Mouse (Mus musculus) ES-E14 (cell line): ENCODE data around the gene Il1rapl1. TPM values are rescaled to one million over a fixed set of nuclear protein-coding genes. Genes with fewer than 3 reads are reported as not detected.

Source experiments
- DNase-seq: peaks from one replicate; pipeline ENCODE4 v3.0.0-alpha.2; 2013; ENCODE audit warnings: low read depth, low spot score
- H3K27ac ChIP-seq: 2 replicates; pipeline ENCODE4 v1.5.1; 2012; ENCODE audit warnings: low read depth, mild to moderate bottlenecking, low read length, moderate library complexity, mixed read lengths; ENCODE audit not compliant: poor library complexity, insufficient read depth, severe bottlenecking
- H3K36me3 ChIP-seq: 2 replicates; pipeline ENCODE4 v1.6.1; 2012; ENCODE audit warnings: mild to moderate bottlenecking, low read length, moderate library complexity, mixed read lengths; ENCODE audit not compliant: control insufficient read depth, poor library complexity, insufficient read depth, severe bottlenecking
- H3K4me1 ChIP-seq, 2 experiments: fragments of 150-350 bp in 1 of 2; sonication (generic) in 1 of 2; 2 replicates each; pipeline ENCODE4 v1.6.1; 2012; ENCODE audit warnings: low read length in 2 of 2, mild to moderate bottlenecking in 1 of 2, mixed read lengths in 1 of 2; ENCODE audit not compliant: control insufficient read depth in 2 of 2, insufficient read depth in 2 of 2, poor library complexity in 1 of 2
- H3K4me3 ChIP-seq, 2 experiments: fragments of 150-350 bp in 1 of 2; sonication (generic) in 1 of 2; 2 replicates each; pipeline ENCODE4 v1.5.1; 2012; ENCODE audit warnings: low read length in 2 of 2, low read depth in 1 of 2, mild to moderate bottlenecking in 1 of 2, mixed read lengths in 1 of 2; ENCODE audit not compliant: insufficient read depth in 1 of 2, poor library complexity in 1 of 2, severe bottlenecking in 1 of 2
- H3K9ac ChIP-seq: 2 replicates; pipeline ENCODE4 v1.6.1; 2012; ENCODE audit warnings: low read depth, mild to moderate bottlenecking, low read length, mixed read lengths; ENCODE audit not compliant: poor library complexity, insufficient read depth, severe bottlenecking
- H3K9me3 ChIP-seq: fragments of 150-350 bp; sonication (generic); 2 replicates; pipeline ENCODE4 v1.6.1; 2012; ENCODE audit warnings: low read depth, mild to moderate bottlenecking, low read length; ENCODE audit not compliant: control insufficient read depth, insufficient read depth
- CHD2 ChIP-seq: IDR thresholded peaks from 2 replicates; pipeline ENCODE4 v1.6.1; 2014; ENCODE audit warnings: mild to moderate bottlenecking, low read depth, low read length, inconsistent platforms
- HCFC1 ChIP-seq: IDR thresholded peaks from 2 replicates; pipeline ENCODE4 v1.6.1; 2012; ENCODE audit warnings: low read length, inconsistent platforms, borderline replicate concordance; ENCODE audit not compliant: insufficient read depth
- MAFK ChIP-seq: IDR thresholded peaks from 2 replicates; pipeline ENCODE4 v1.6.1; 2014; ENCODE audit warnings: mild to moderate bottlenecking, low read depth, low read length, inconsistent platforms; ENCODE audit not compliant: insufficient read depth
- ZC3H11A ChIP-seq: IDR thresholded peaks from 2 replicates; pipeline ENCODE4 v1.6.1; 2012; ENCODE audit warnings: low read depth, mild to moderate bottlenecking, inconsistent platforms, low read length, borderline replicate concordance
- ZNF384 ChIP-seq: IDR thresholded peaks from 2 replicates; pipeline ENCODE4 v1.6.1; 2012; ENCODE audit warnings: low read depth, low read length, inconsistent platforms
- in situ Hi-C, 2 experiments: fragments of 600-800 bp; cut with MboI; formaldehyde crosslinking; loops; one replicate each; pipeline ENCODE4 v1.15.1; 2025; ENCODE audit warnings: low sequenced_read_pairs in 2 of 2, inconsistent platforms in 1 of 2; ENCODE audit not compliant: unreplicated experiment in 2 of 2
- total RNA-seq: library from RNA; depleted of rRNA; stranded (reverse); fragments of 300-350 nt; gene quantifications from 2 replicates; pipeline ENCODE4 v1.2.3, GENCODE M21; 2012

Gene Il1rapl1
- total RNA-seq, 1 experiment, result not detected

DNA sequence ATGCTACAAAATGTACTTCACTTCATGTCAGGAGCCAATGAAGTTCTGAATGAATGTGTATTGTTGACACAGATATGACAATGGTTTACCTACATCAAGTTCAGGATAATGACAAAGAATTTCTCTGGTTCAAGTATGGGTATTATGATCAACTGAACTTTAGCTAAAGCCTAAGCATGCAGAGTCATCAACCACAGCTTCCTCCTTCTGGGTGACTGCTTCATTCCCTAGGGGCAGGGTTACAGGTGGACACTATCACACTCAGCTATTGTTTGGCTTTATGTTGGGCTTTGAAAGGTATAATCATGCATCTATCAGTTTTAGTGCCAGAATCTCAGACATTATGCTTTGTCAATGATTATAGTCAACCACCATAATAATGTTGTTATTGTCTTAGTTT lies 1166.3 kb downstream of the Il1rapl1 start:
- no peaks in the 10 kb centered on the region for H3K4me1 ChIP-seq
- no peak for DNase-seq
- no peak overlapping the region for H3K27ac ChIP-seq
- no peaks in the 10 kb centered on the region for H3K9me3 ChIP-seq
- in situ Hi-C loops, result no loop called here
- no peaks in the 10 kb centered on the region for H3K36me3 ChIP-seq
- H3K4me3 ChIP-seq, result no peak overlapping the region
- no peak overlapping the region for H3K9ac ChIP-seq
- no peak for TF ChIP-seq MAFK
- TF ChIP-seq ZNF384, result no peak
- TF ChIP-seq ZC3H11A, result no peak
- no peak for TF ChIP-seq HCFC1
- TF ChIP-seq CHD2, result no peak

DNA sequence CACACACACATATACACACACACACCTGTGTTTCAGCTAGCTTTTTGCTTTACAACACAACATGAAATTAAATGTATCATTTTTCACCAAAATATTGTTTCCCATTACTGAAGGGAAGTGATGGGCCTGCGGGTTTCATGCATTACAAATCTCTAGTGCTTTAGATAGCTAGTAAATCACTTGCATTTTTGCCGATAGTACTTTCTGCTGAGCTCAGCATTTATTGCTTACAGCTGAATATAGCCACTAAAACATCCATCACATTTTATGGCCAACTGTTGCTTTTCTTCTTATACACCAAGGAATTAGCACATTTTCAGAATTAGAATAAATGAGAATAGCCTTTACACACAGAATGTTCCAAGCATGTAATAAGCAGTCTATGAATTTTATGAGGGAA lies 1260.6 kb downstream of the Il1rapl1 start:
- DNase-seq, result no peak
- no peaks in the 10 kb centered on the region for H3K36me3 ChIP-seq
- H3K4me3 ChIP-seq, result no peak overlapping the region
- in situ Hi-C loops, result no loop called here
- TF ChIP-seq MAFK (peak; percentile 84), ZC3H11A (no peak)
- no peak overlapping the region for H3K9ac ChIP-seq
- H3K4me1 ChIP-seq, result no peaks in the 10 kb centered on the region
- no peak overlapping the region for H3K27ac ChIP-seq
- no peaks in the 10 kb centered on the region for H3K9me3 ChIP-seq

DNA sequence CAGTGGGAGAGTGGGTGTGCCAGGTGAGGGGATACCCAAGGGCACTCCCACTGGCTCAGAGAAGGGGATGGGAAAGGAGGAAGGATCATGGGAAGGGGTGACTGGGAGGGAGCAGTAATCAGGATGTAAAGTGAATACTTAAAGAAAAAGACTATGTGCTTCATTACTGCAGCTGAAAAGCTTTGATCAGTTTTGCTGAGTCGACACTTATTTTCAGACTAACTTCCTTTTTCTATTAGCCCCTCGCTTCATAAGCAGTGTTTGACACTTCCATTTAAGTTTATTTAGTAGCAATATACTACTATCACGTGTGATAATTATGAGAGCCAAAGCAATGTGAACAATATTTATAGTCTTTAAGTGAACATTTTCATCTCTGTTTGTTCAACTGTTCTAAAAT lies 1307.2 kb downstream of the Il1rapl1 start:
- no peak overlapping the region for H3K27ac ChIP-seq
- in situ Hi-C loops, result no loop called here
- H3K4me1 ChIP-seq, result no peaks in the 10 kb centered on the region

DNA sequence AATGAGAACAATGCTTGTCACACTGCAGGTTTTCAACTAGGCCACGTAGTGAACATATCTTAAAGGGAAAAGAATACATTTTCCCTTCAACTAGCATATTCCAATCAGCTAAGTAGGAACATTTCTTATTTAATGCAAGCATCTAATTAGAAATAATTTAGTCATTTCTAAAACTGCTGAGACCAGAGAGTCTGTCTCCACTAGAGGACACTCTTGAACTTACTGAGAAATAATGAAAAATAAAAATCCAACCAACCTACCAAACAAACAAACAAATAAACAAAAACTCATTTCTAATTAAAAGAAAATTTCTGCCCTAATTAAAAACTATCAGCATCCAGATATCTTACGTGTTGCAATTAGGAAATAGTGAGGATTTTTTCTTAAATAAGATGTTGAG lies 1312.7 kb downstream of the Il1rapl1 start:
- Histone ChIP-seq H3K9ac (no peak overlapping the region), H3K9me3 (no peaks in the 10 kb centered on the region), H3K4me3 (no peak overlapping the region), H3K4me1 (no peaks in the 10 kb centered on the region), H3K36me3 (no peaks in the 10 kb centered on the region), H3K27ac (no peak overlapping the region)
- no peak for DNase-seq
- no peak for TF ChIP-seq ZC3H11A
- TF ChIP-seq HCFC1, result no peak
- no peak for TF ChIP-seq MAFK
- TF ChIP-seq CHD2, result no peak
- TF ChIP-seq ZNF384, result no peak
- in situ Hi-C loops, result no loop called here

More for the DNA sequence above, 1307.2 kb downstream of the Il1rapl1 start:
- Histone ChIP-seq H3K9ac (no peak overlapping the region), H3K9me3 (no peaks in the 10 kb centered on the region), H3K4me3 (no peak overlapping the region), H3K36me3 (no peaks in the 10 kb centered on the region)
- TF ChIP-seq HCFC1 (no peak), ZNF384 (no peak), ZC3H11A (no peak), CHD2 (no peak), MAFK (peak; percentile 86)
- no peak for DNase-seq

DNA sequence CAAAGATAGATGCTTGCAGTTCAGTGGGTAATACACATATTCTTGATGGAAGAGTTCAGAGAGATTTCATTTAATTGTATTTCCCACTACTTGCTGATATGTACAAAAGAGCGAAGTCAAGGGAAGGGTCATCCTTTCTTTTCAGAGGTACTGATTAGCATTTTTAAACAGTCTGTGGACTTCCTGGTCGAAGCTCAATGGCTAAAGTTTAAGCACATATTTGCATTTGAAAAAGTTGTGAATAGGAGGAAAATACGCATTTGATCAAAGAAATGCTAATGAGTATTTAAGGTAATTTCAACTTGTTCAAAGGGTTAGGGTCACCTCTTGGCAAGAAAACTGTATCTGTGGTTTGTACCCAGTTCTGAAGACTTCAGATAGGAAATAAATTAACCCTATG lies 1386.6 kb downstream of the Il1rapl1 start:
- in situ Hi-C loops, result no loop called here
- TF ChIP-seq MAFK (no peak), CHD2 (no peak), HCFC1 (no peak), ZNF384 (no peak), ZC3H11A (no peak)
- Histone ChIP-seq H3K36me3 (no peaks in the 10 kb centered on the region), H3K9me3 (no peaks in the 10 kb centered on the region), H3K4me1 (no peaks in the 10 kb centered on the region; a peak in 1 of 4 replicates), H3K4me3 (no peak overlapping the region), H3K27ac (no peak overlapping the region), H3K9ac (no peak overlapping the region)
- DNase-seq, result peak; percentile 17
